Mouse (Mus musculus): ENCODE measurements around the gene Slc22a12. TPM values are rescaled to one million over a fixed set of nuclear protein-coding genes. Genes with fewer than 3 reads are reported as not detected.
A peak's percentile ranks its signal among the peaks of the same experiment; 100 is the strongest.

Gene Slc22a12
- polyA plus RNA-seq, 1 experiment, result 1,526 TPM

GRCm38 (mm10) chr19:6499860-6500635 lies 42.8 kb downstream of the Slc22a12 start:
- H3K36me3 ChIP-seq (ENCODE audit: control insufficient read depth, insufficient read depth, low read length), result no peaks in the 10 kb centered on the region
- 61% methylated on average over 6 of the region's 6 CpGs for WGBS
- no peaks in the 10 kb centered on the region for H3K4me1 ChIP-seq (ENCODE audit: control insufficient read depth, insufficient read depth, low read length)

GRCm38 (mm10) chr19:6498350-6499131 lies 44.3 kb downstream of the Slc22a12 start:
- Histone ChIP-seq H3K27me3 (replicated peaks; ENCODE audit: control insufficient read depth, insufficient read depth, low read length) (no peaks in the 10 kb centered on the region; the same call in 1 of the 2 replicates), H3K36me3 (ENCODE audit: control insufficient read depth, insufficient read depth, low read length) (no peaks in the 10 kb centered on the region), H3K4me3 (ENCODE audit: insufficient read depth, low read depth, low read length) (no peak overlapping the region), H3K27ac (ENCODE audit: insufficient read depth, low read depth, low read length) (no peak overlapping the region), H3K4me1 (ENCODE audit: control insufficient read depth, insufficient read depth, low read length) (no peaks in the 10 kb centered on the region)
- 7% methylated on average over 38 of the region's 38 CpGs for WGBS
- TF ChIP-seq POLR2A (IDR thresholded peaks at IDR 0.05; ENCODE audit: low read depth, low read length) (no peak), CTCF (conservative IDR thresholded peaks at IDR 0.05; ENCODE audit: insufficient read depth, insufficient read length, low read depth, low read length) (no peak)
- no peak for DNase-seq

More at GRCm38 (mm10) chr19:6499860-6500635, 42.8 kb downstream of the Slc22a12 start:
- no peak for TF ChIP-seq CTCF (conservative IDR thresholded peaks at IDR 0.05; ENCODE audit: insufficient read depth, insufficient read length, low read depth, low read length)
- no peak for TF ChIP-seq POLR2A (IDR thresholded peaks at IDR 0.05; ENCODE audit: low read depth, low read length)
- no peak for DNase-seq
- Histone ChIP-seq H3K27ac (ENCODE audit: insufficient read depth, low read depth, low read length) (no peak overlapping the region), H3K4me3 (ENCODE audit: insufficient read depth, low read depth, low read length) (no peak overlapping the region), H3K27me3 (replicated peaks; ENCODE audit: control insufficient read depth, insufficient read depth, low read length) (no peaks in the 10 kb centered on the region; the same call in 1 of the 2 replicates)

GRCm38 (mm10) chr19:6497803-6498202 lies 45.0 kb downstream of the Slc22a12 start:
- Histone ChIP-seq H3K4me3 (ENCODE audit: insufficient read depth, low read depth, low read length) (peak overlapping the region; percentile 2; the same call in 1 of the 2 replicates), H3K27ac (ENCODE audit: insufficient read depth, low read depth, low read length) (no peak overlapping the region), H3K27me3 (replicated peaks; ENCODE audit: control insufficient read depth, insufficient read depth, low read length) (no peaks in the 10 kb centered on the region; the same call in 1 of the 2 replicates), H3K36me3 (ENCODE audit: control insufficient read depth, insufficient read depth, low read length) (no peaks in the 10 kb centered on the region), H3K4me1 (ENCODE audit: control insufficient read depth, insufficient read depth, low read length) (no peaks in the 10 kb centered on the region)
- under 1% methylated on average over 39 of the region's 39 CpGs for WGBS
- TF ChIP-seq CTCF (conservative IDR thresholded peaks at IDR 0.05; ENCODE audit: insufficient read depth, insufficient read length, low read depth, low read length), result no peak
- TF ChIP-seq POLR2A (IDR thresholded peaks at IDR 0.05; ENCODE audit: low read depth, low read length), result no peak
- DNase-seq, result no peak

- peak overlapping the region; percentile 2 for H3K4me3 ChIP-seq (ENCODE audit: insufficient read depth, low read depth, low read length)
- WGBS, result under 1% methylated on average over 15 of the region's 39 CpGs
These were observed 45.6 kb downstream of the Slc22a12 start for GRCm38 (mm10) chr19:6497150-6497801.

GRCm38 (mm10) chr19:6496462-6497149 lies 46.2 kb downstream of the Slc22a12 start:
- no peak overlapping the region for H3K4me3 ChIP-seq (ENCODE audit: insufficient read depth, low read depth, low read length)
- DNase-seq, result no peak
- TF ChIP-seq POLR2A (IDR thresholded peaks at IDR 0.05; ENCODE audit: low read depth, low read length) (no peak), CTCF (conservative IDR thresholded peaks at IDR 0.05; ENCODE audit: insufficient read depth, insufficient read length, low read depth, low read length) (no peak)
- H3K27me3 ChIP-seq (replicated peaks; ENCODE audit: control insufficient read depth, insufficient read depth, low read length), result no peaks in the 10 kb centered on the region; the same call in 1 of the 2 replicates
- no peak overlapping the region for H3K27ac ChIP-seq (ENCODE audit: insufficient read depth, low read depth, low read length)
- WGBS, result 21% methylated on average over 6 of the region's 6 CpGs
- H3K36me3 ChIP-seq (ENCODE audit: control insufficient read depth, insufficient read depth, low read length), result no peaks in the 10 kb centered on the region
- no peaks in the 10 kb centered on the region for H3K4me1 ChIP-seq (ENCODE audit: control insufficient read depth, insufficient read depth, low read length)

More at GRCm38 (mm10) chr19:6497150-6497801, 45.6 kb downstream of the Slc22a12 start:
- Histone ChIP-seq H3K36me3 (ENCODE audit: control insufficient read depth, insufficient read depth, low read length) (no peaks in the 10 kb centered on the region), H3K27ac (ENCODE audit: insufficient read depth, low read depth, low read length) (no peak overlapping the region), H3K27me3 (replicated peaks; ENCODE audit: control insufficient read depth, insufficient read depth, low read length) (no peaks in the 10 kb centered on the region; the same call in 1 of the 2 replicates), H3K4me1 (ENCODE audit: control insufficient read depth, insufficient read depth, low read length) (no peaks in the 10 kb centered on the region)
- TF ChIP-seq CTCF (conservative IDR thresholded peaks at IDR 0.05; ENCODE audit: insufficient read depth, insufficient read length, low read depth, low read length) (no peak), POLR2A (IDR thresholded peaks at IDR 0.05; ENCODE audit: low read depth, low read length) (no peak)
- no peak for DNase-seq

GRCm38 (mm10) chr19:6495714-6496113 lies 47.1 kb downstream of the Slc22a12 start:
- no peak for DNase-seq
- Histone ChIP-seq H3K27me3 (replicated peaks; ENCODE audit: control insufficient read depth, insufficient read depth, low read length) (no peaks in the 10 kb centered on the region; the same call in 1 of the 2 replicates), H3K4me3 (ENCODE audit: insufficient read depth, low read depth, low read length) (no peak overlapping the region), H3K4me1 (ENCODE audit: control insufficient read depth, insufficient read depth, low read length) (no peaks in the 10 kb centered on the region), H3K36me3 (ENCODE audit: control insufficient read depth, insufficient read depth, low read length) (no peaks in the 10 kb centered on the region), H3K27ac (ENCODE audit: insufficient read depth, low read depth, low read length) (no peak overlapping the region)
- 65% methylated on average over 8 of the region's 8 CpGs for WGBS
- no peak for TF ChIP-seq POLR2A (IDR thresholded peaks at IDR 0.05; ENCODE audit: low read depth, low read length)
- no peak for TF ChIP-seq CTCF (conservative IDR thresholded peaks at IDR 0.05; ENCODE audit: insufficient read depth, insufficient read length, low read depth, low read length)

All from kidney, adult 2 months (tissue).